Mouse (Mus musculus) urinary bladder, adult 18-20 months (tissue): ENCODE measurements around the gene Scn9a.

Source experiments
- DNase-seq, 2 experiments: peaks; one replicate each; pipeline ENCODE4 v3.0.0; 2022; ENCODE audit warnings: low spot score in 2 of 2, mixed read lengths in 2 of 2

Scn9a gene

GRCm38 (mm10) chr2:66634580-66635359, at the start of gene Scn9a:
TSS of gene Scn9a (minus strand) at chr2:66634962.
- DNase-seq = no peak

GRCm38 (mm10) chr2:66661988-66662387, 27.2 kb upstream of the Scn9a start:
- no peak for DNase-seq

- DNase-seq = no peak
Observed at GRCm38 (mm10) chr2:66656430-66656829, 21.7 kb upstream of the Scn9a start.

GRCm38 (mm10) chr2:66655431-66655830, 20.7 kb upstream of the Scn9a start:
- DNase-seq = no peak

- DNase-seq = no peak
Observed at GRCm38 (mm10) chr2:66644384-66644783, 9.6 kb upstream of the Scn9a start.

- no peak for DNase-seq
Observed at GRCm38 (mm10) chr2:66632728-66633127, 2.0 kb downstream of the Scn9a start.

- no peak for DNase-seq
Observed at GRCm38 (mm10) chr2:66611091-66611490, 23.7 kb downstream of the Scn9a start.

GRCm38 (mm10) chr2:66597313-66597712, 37.4 kb downstream of the Scn9a start:
- no peak for DNase-seq

GRCm38 (mm10) chr2:66596145-66596544, 38.6 kb downstream of the Scn9a start:
- no peak for DNase-seq

- no peak for DNase-seq
Observed at GRCm38 (mm10) chr2:66590151-66590550, 44.6 kb downstream of the Scn9a start.

- no peak for DNase-seq
Observed at GRCm38 (mm10) chr2:66580026-66580808, 54.5 kb downstream of the Scn9a start.

- no peak for DNase-seq
Observed at GRCm38 (mm10) chr2:66548254-66548653, 86.5 kb downstream of the Scn9a start.

- DNase-seq = no peak
Observed at GRCm38 (mm10) chr2:66519966-66520365, 114.8 kb downstream of the Scn9a start.

- no peak for DNase-seq
Observed at GRCm38 (mm10) chr2:66511424-66511823, 123.3 kb downstream of the Scn9a start.

- DNase-seq = peak; percentile 1
Observed at GRCm38 (mm10) chr2:66508032-66508431, 126.7 kb downstream of the Scn9a start.

- DNase-seq = no peak
Observed at GRCm38 (mm10) chr2:66507616-66508015, 127.1 kb downstream of the Scn9a start.

GRCm38 (mm10) chr2:66502158-66502557, 132.6 kb downstream of the Scn9a start:
- no peak for DNase-seq

GRCm38 (mm10) chr2:66494556-66494955, 140.2 kb downstream of the Scn9a start:
- DNase-seq = no peak

GRCm38 (mm10) chr2:66478395-66478794, 156.4 kb downstream of the Scn9a start:
- no peak for DNase-seq

GRCm38 (mm10) chr2:66473181-66473822, 161.5 kb downstream of the Scn9a start:
- DNase-seq = no peak

GRCm38 (mm10) chr2:66465484-66465883, 169.3 kb downstream of the Scn9a start:
- DNase-seq = no peak

- no peak for DNase-seq
Observed at GRCm38 (mm10) chr2:66464874-66465458, 169.8 kb downstream of the Scn9a start.
